Mouse (Mus musculus): ENCODE measurements around the gene Iffo2. TPM values are rescaled to one million over a fixed set of nuclear protein-coding genes. Genes with fewer than 3 reads are reported as not detected.

Gene Iffo2
- polyA plus RNA-seq, 1 experiment = 3.6 TPM

- DNase-seq = no peak
- TF ChIP-seq CTCF (conservative IDR thresholded peaks at IDR 0.05; ENCODE audit: insufficient read depth, insufficient read length, low read depth, low read length) (no peak), POLR2A (IDR thresholded peaks at IDR 0.05; ENCODE audit: low read depth, low read length) (no peak)
- Histone ChIP-seq H3K27ac (ENCODE audit: insufficient read depth, low read depth, low read length) (no peak overlapping the region), H3K4me1 (ENCODE audit: control insufficient read depth, insufficient read depth, low read length) (no peaks in the 10 kb centered on the region), H3K36me3 (ENCODE audit: control insufficient read depth, insufficient read depth, low read length) (no peaks in the 10 kb centered on the region), H3K4me3 (ENCODE audit: insufficient read depth, low read depth, low read length) (no peak overlapping the region), H3K27me3 (replicated peaks; ENCODE audit: control insufficient read depth, insufficient read depth, low read length) (no peaks in the 10 kb centered on the region)
- 63% methylated on average over 7 of the region's 7 CpGs for WGBS
These were observed 19.1 kb downstream of the Iffo2 start for GRCm38 (mm10) chr4:139549448-139549847.

DNA sequence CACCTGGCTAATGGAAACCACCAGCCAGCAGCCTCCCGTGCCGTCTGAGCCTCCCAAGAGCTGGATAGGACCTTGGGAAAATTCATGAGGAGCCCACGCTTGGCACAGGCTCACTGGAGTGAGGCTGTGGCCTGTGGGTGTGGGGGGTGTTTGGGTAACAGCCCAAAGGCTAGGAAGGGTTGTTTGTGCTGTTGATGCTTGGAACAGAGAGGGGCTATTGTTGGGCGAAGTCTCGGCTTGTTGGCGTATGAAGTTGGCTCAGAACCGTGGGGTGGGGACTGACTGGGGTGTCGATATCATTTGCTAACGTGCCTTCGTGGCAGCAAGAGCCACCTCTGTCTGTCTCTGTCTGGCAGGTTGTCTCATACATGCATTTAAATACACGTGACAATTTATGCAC, 24.9 kb downstream of the Iffo2 start:
- Histone ChIP-seq H3K36me3 (ENCODE audit: control insufficient read depth, insufficient read depth, low read length) (no peaks in the 10 kb centered on the region), H3K4me3 (ENCODE audit: insufficient read depth, low read depth, low read length) (no peak overlapping the region), H3K4me1 (ENCODE audit: control insufficient read depth, insufficient read depth, low read length) (no peaks in the 10 kb centered on the region), H3K27ac (ENCODE audit: insufficient read depth, low read depth, low read length) (no peak overlapping the region), H3K27me3 (replicated peaks; ENCODE audit: control insufficient read depth, insufficient read depth, low read length) (no peaks in the 10 kb centered on the region)
- WGBS = 84% methylated on average over 11 of the region's 11 CpGs
- DNase-seq = no peak
- TF ChIP-seq POLR2A (IDR thresholded peaks at IDR 0.05; ENCODE audit: low read depth, low read length) (no peak), CTCF (conservative IDR thresholded peaks at IDR 0.05; ENCODE audit: insufficient read depth, insufficient read length, low read depth, low read length) (no peak)

GRCm38 (mm10) chr4:139555951-139556350, 25.6 kb downstream of the Iffo2 start:
- WGBS = 77% methylated on average over 19 of the region's 19 CpGs
- H3K27ac ChIP-seq (ENCODE audit: insufficient read depth, low read depth, low read length) = no peak overlapping the region
- TF ChIP-seq POLR2A (IDR thresholded peaks at IDR 0.05; ENCODE audit: low read depth, low read length) = no peak
- no peak for TF ChIP-seq CTCF (conservative IDR thresholded peaks at IDR 0.05; ENCODE audit: insufficient read depth, insufficient read length, low read depth, low read length)
- no peak for DNase-seq
- no peaks in the 10 kb centered on the region for H3K36me3 ChIP-seq (ENCODE audit: control insufficient read depth, insufficient read depth, low read length)
- no peak overlapping the region for H3K4me3 ChIP-seq (ENCODE audit: insufficient read depth, low read depth, low read length)
- H3K27me3 ChIP-seq (replicated peaks; ENCODE audit: control insufficient read depth, insufficient read depth, low read length) = no peaks in the 10 kb centered on the region
- no peaks in the 10 kb centered on the region for H3K4me1 ChIP-seq (ENCODE audit: control insufficient read depth, insufficient read depth, low read length)

- H3K36me3 ChIP-seq (ENCODE audit: control insufficient read depth, insufficient read depth, low read length) = no peaks in the 10 kb centered on the region
These were observed 38.0 kb downstream of the Iffo2 start for GRCm38 (mm10) chr4:139568361-139568760.

DNA sequence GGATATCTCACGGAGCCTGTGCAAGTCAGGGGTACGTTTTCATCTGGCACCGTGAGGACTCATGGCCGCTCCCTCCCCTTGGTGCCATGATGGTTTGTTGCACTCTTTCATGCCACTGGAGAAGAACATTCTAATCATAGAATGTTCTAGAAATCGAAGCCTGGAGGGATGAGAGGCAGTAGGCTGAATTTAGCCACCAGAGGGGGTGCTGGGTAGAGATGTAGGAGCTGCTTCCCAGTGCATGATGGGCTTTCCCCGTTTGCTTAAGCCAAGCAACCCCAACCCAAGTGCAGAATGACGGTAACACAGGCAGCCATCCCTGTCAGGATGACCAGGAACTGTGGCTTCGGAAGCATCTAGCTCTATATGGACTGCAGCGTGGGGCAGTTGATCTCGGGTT, 40.4 kb downstream of the Iffo2 start:
- DNase-seq = peak; percentile 25
- Histone ChIP-seq H3K4me1 (ENCODE audit: control insufficient read depth, insufficient read depth, low read length) (peaks cover 5% of the 10 kb centered on the region; the same call in 1 of the 2 replicates), H3K27ac (ENCODE audit: insufficient read depth, low read depth, low read length) (no peak overlapping the region), H3K4me3 (ENCODE audit: insufficient read depth, low read depth, low read length) (no peak overlapping the region), H3K36me3 (ENCODE audit: control insufficient read depth, insufficient read depth, low read length) (no peaks in the 10 kb centered on the region), H3K27me3 (replicated peaks; ENCODE audit: control insufficient read depth, insufficient read depth, low read length) (no peaks in the 10 kb centered on the region)
- TF ChIP-seq CTCF (conservative IDR thresholded peaks at IDR 0.05; ENCODE audit: insufficient read depth, insufficient read length, low read depth, low read length) (peak; percentile 31), POLR2A (IDR thresholded peaks at IDR 0.05; ENCODE audit: low read depth, low read length) (no peak)
- WGBS = 73% methylated on average over 10 of the region's 10 CpGs

More at GRCm38 (mm10) chr4:139568361-139568760, 38.0 kb downstream of the Iffo2 start:
- Histone ChIP-seq H3K27me3 (replicated peaks; ENCODE audit: control insufficient read depth, insufficient read depth, low read length) (no peaks in the 10 kb centered on the region), H3K4me3 (ENCODE audit: insufficient read depth, low read depth, low read length) (no peak overlapping the region), H3K27ac (ENCODE audit: insufficient read depth, low read depth, low read length) (no peak overlapping the region), H3K4me1 (ENCODE audit: control insufficient read depth, insufficient read depth, low read length) (no peaks in the 10 kb centered on the region)
- TF ChIP-seq POLR2A (IDR thresholded peaks at IDR 0.05; ENCODE audit: low read depth, low read length) (no peak), CTCF (conservative IDR thresholded peaks at IDR 0.05; ENCODE audit: insufficient read depth, insufficient read length, low read depth, low read length) (no peak)
- DNase-seq = no peak
- 82% methylated on average over 15 of the region's 15 CpGs for WGBS

GRCm38 (mm10) chr4:139572928-139573512, 42.7 kb downstream of the Iffo2 start:
- DNase-seq = peak; percentile 62
- Histone ChIP-seq H3K36me3 (ENCODE audit: control insufficient read depth, insufficient read depth, low read length) (no peaks in the 10 kb centered on the region), H3K27me3 (replicated peaks; ENCODE audit: control insufficient read depth, insufficient read depth, low read length) (no peaks in the 10 kb centered on the region), H3K4me3 (ENCODE audit: insufficient read depth, low read depth, low read length) (no peak overlapping the region), H3K27ac (ENCODE audit: insufficient read depth, low read depth, low read length) (no peak overlapping the region), H3K4me1 (ENCODE audit: control insufficient read depth, insufficient read depth, low read length) (peaks cover 5% of the 10 kb centered on the region; the same call in 1 of the 2 replicates)
- WGBS = 81% methylated on average over 12 of the region's 12 CpGs
- TF ChIP-seq POLR2A (IDR thresholded peaks at IDR 0.05; ENCODE audit: low read depth, low read length) (no peak), CTCF (conservative IDR thresholded peaks at IDR 0.05; ENCODE audit: insufficient read depth, insufficient read length, low read depth, low read length) (no peak)

DNA sequence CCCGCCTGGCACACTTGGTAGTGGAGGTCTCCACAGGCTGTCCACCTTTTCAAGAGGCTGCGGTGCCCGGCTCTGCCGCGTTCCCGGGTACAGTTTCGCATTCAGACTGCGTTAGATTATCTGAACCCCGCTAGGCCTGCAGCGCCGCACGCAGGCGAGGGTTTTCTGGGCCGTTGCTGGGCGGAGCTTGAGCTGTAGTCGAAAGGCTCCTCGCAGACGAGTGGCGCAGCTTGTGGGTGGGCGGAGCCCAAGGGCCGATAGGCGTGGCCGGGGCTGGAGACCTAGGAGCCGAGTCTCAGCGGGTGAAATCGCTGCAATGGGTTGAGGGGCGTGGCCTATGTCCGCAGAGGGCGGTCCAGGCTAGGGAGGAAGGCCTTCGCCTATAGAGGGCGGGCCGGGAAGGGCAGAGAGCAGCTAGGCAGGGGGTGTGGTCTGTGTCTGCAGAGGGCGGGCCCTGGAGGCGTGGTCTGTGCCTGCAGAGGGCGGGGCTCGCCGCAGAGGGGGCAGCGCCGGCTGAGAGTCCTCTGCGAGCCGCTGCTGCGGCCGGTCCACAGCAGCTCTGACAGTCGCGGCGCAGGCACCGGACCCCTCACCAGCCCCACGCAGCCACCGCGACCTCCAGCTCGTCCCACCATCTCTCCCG, 43.9 kb downstream of the Iffo2 start:
- Histone ChIP-seq H3K27me3 (replicated peaks; ENCODE audit: control insufficient read depth, insufficient read depth, low read length) (no peaks in the 10 kb centered on the region), H3K36me3 (ENCODE audit: control insufficient read depth, insufficient read depth, low read length) (no peaks in the 10 kb centered on the region), H3K4me1 (ENCODE audit: control insufficient read depth, insufficient read depth, low read length) (peaks cover 5% of the 10 kb centered on the region; the same call in 1 of the 2 replicates), H3K4me3 (ENCODE audit: insufficient read depth, low read depth, low read length) (peak overlapping the region; percentile 86), H3K27ac (ENCODE audit: insufficient read depth, low read depth, low read length) (peak overlapping the region; percentile 20; the same call in 1 of the 2 replicates)
- DNase-seq = peak; percentile 100
- WGBS = under 1% methylated on average over 50 of the region's 52 CpGs
- peak; percentile 69 for TF ChIP-seq CTCF (conservative IDR thresholded peaks at IDR 0.05; ENCODE audit: insufficient read depth, insufficient read length, low read depth, low read length)
- peak; percentile 89 for TF ChIP-seq POLR2A (IDR thresholded peaks at IDR 0.05; ENCODE audit: low read depth, low read length)
